Mouse (Mus musculus): ENCODE results near the gene Gm16513.
"Not testable (repeated sequence)": the region's sequence is repeated elsewhere in the genome, so short reads cannot be mapped to it uniquely, and the experiment has no call there.

Gm16513 gene

GRCm38 (mm10) chr5:95182324-95182723 is at the start of gene Gm16513:
Gm16513 (plus strand) TSS chr5:95182624.
- in situ Hi-C loops (cut with MboI; ENCODE audit: low pct_unique_long_range_greater_than_20kb in 1 of 2, low sequenced_read_pairs in 2 of 2, unreplicated experiment in 1 of 2), result not testable (repeated sequence)
